Mouse (Mus musculus): ENCODE data around the gene Xylt1.
A peak's percentile ranks its signal among the peaks of the same experiment; 100 is the strongest.

Xylt1 gene

GRCm38 (mm10) chr7:117516896-117517295, 136.1 kb downstream of the Xylt1 start:
- no peak for ATAC-seq (ENCODE audit: low TSS enrichment)

GRCm38 (mm10) chr7:117521369-117521768, 140.6 kb downstream of the Xylt1 start:
- no peak for ATAC-seq (ENCODE audit: low TSS enrichment)

- no peak for ATAC-seq (ENCODE audit: low TSS enrichment)
Observed at GRCm38 (mm10) chr7:117522092-117522635, 141.4 kb downstream of the Xylt1 start.

GRCm38 (mm10) chr7:117524430-117525214, 143.8 kb downstream of the Xylt1 start:
- ATAC-seq (ENCODE audit: low TSS enrichment): peak; percentile 21; the same call in 1 of the 2 replicates

- peak; percentile 55 for ATAC-seq (ENCODE audit: low TSS enrichment)
Observed at GRCm38 (mm10) chr7:117525678-117526077, 144.9 kb downstream of the Xylt1 start.

- ATAC-seq (ENCODE audit: low TSS enrichment): no peak
Observed at GRCm38 (mm10) chr7:117526570-117526969, 145.8 kb downstream of the Xylt1 start.

- ATAC-seq (ENCODE audit: low TSS enrichment): peak; percentile 71
Observed at GRCm38 (mm10) chr7:117529787-117530655, 149.2 kb downstream of the Xylt1 start.

GRCm38 (mm10) chr7:117532651-117533050, 151.9 kb downstream of the Xylt1 start:
- no peak for ATAC-seq (ENCODE audit: low TSS enrichment)

- no peak for ATAC-seq (ENCODE audit: low TSS enrichment)
Observed at GRCm38 (mm10) chr7:117533164-117533563, 152.4 kb downstream of the Xylt1 start.

GRCm38 (mm10) chr7:117539931-117540330, 159.2 kb downstream of the Xylt1 start:
- ATAC-seq (ENCODE audit: low TSS enrichment): no peak

GRCm38 (mm10) chr7:117540413-117540812, 159.6 kb downstream of the Xylt1 start:
- ATAC-seq (ENCODE audit: low TSS enrichment): no peak

GRCm38 (mm10) chr7:117541056-117541455, 160.3 kb downstream of the Xylt1 start:
- ATAC-seq (ENCODE audit: low TSS enrichment): no peak

GRCm38 (mm10) chr7:117541681-117542080, 160.9 kb downstream of the Xylt1 start:
- ATAC-seq (ENCODE audit: low TSS enrichment): no peak

GRCm38 (mm10) chr7:117543041-117543440, 162.3 kb downstream of the Xylt1 start:
- no peak for ATAC-seq (ENCODE audit: low TSS enrichment)

GRCm38 (mm10) chr7:117544126-117544525, 163.3 kb downstream of the Xylt1 start:
- ATAC-seq (ENCODE audit: low TSS enrichment): no peak

GRCm38 (mm10) chr7:117548301-117548700, 167.5 kb downstream of the Xylt1 start:
- no peak for ATAC-seq (ENCODE audit: low TSS enrichment)

GRCm38 (mm10) chr7:117550916-117551549, 170.3 kb downstream of the Xylt1 start:
- no peak for ATAC-seq (ENCODE audit: low TSS enrichment)

GRCm38 (mm10) chr7:117553228-117553627, 172.4 kb downstream of the Xylt1 start:
- ATAC-seq (ENCODE audit: low TSS enrichment): peak; percentile 38

- ATAC-seq (ENCODE audit: low TSS enrichment): no peak
Observed at GRCm38 (mm10) chr7:117555735-117556134, 175.0 kb downstream of the Xylt1 start.

- ATAC-seq (ENCODE audit: low TSS enrichment): no peak
Observed at GRCm38 (mm10) chr7:117558166-117558565, 177.4 kb downstream of the Xylt1 start.

- no peak for ATAC-seq (ENCODE audit: low TSS enrichment)
Observed at GRCm38 (mm10) chr7:117559051-117559450, 178.3 kb downstream of the Xylt1 start.

GRCm38 (mm10) chr7:117563939-117564499, 183.2 kb downstream of the Xylt1 start:
- ATAC-seq (ENCODE audit: low TSS enrichment): 0 out of 2 replicates have a peak, but pooled peaks have one; percentile 33
